Mouse (Mus musculus): ENCODE data around the gene Orai1. TPM values are rescaled to one million over a fixed set of nuclear protein-coding genes. Genes with fewer than 3 reads are reported as not detected.
"Not testable (repeated sequence)": the region's sequence is repeated elsewhere in the genome, so short reads cannot be mapped to it uniquely, and the experiment has no call there.

Gene Orai1
- total RNA-seq (2014; rRNA removed) = 16.3 and 24.0 TPM in 2 replicates
- polyA plus RNA-seq (2015; fragmentation: Nextera tagmentation; extraction: Ambion mirVana) = 13.5 and 14.8 TPM in 2 replicates

- ATAC-seq (ENCODE audit: low FRiP score) = peak; percentile 92
- Histone ChIP-seq H3K4me1 (ENCODE audit: insufficient read depth, low read length) (0 out of 2 replicates have a peak, but pooled peaks cover 8% of the 10 kb centered on the region), H3K9me3 (ENCODE audit: low read length) (no peaks in the 10 kb centered on the region), H3K4me2 (ENCODE audit: low read depth, low read length, poor library complexity, severe bottlenecking) (peak within 1 kb of the TSS; percentile 68), H3K4me3 (ENCODE audit: low read depth, low read length) (peak within 1 kb of the TSS; percentile 80), H3K9ac (replicated peaks; ENCODE audit: low read length, poor library complexity, severe bottlenecking) (peak within 1 kb of the TSS; percentile 80), H3K27ac (ENCODE audit: low read depth, low read length) (peak within 1 kb of the TSS; percentile 87), H3K27me3 (ENCODE audit: insufficient read depth, low read length) (no peaks in the 10 kb centered on the region), H3K36me3 (ENCODE audit: insufficient read depth, low read length) (no peaks in the 10 kb centered on the region)
- DNase-seq (ENCODE audit: low spot score) = peak; percentile 94
- TF ChIP-seq CTCF (IDR thresholded peaks at IDR 0.05) = peak; percentile 38
- under 1% methylated on average over 92 of the region's 106 CpGs for WGBS
Observed at GRCm38 (mm10) chr5:123014753-123015701, at the start of gene Orai1. TSS of gene Orai1 (plus strand) at chr5:123015074.

DNA sequence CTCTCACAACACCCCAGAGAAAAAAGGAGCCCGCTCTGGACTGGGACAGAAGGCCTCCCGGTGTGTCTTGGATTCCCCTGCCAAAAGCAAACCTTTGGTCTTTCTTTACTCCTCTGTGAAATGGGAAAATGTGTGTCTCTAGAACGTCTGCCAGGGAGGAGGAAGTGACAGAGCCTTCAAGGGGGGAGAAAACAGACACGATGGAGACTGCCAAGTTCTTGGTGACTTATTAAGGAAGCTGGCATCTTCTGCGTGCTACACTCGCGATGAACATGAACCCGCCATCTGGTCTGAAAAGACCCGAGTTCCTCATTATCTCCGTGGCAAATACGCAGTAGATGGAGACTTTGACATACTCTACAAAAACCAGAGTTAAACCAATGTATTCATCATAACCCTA lies 49.4 kb upstream of the Orai1 start:
- ATAC-seq (ENCODE audit: low FRiP score) (no peak), DNase-seq (ENCODE audit: low spot score) (no peak)
- no peak for TF ChIP-seq CTCF (IDR thresholded peaks at IDR 0.05)
- Histone ChIP-seq H3K4me1 (ENCODE audit: insufficient read depth, low read length) (no peaks in the 10 kb centered on the region), H3K9ac (replicated peaks; ENCODE audit: low read length, poor library complexity, severe bottlenecking) (no peak overlapping the region), H3K36me3 (ENCODE audit: insufficient read depth, low read length) (no peaks in the 10 kb centered on the region), H3K27ac (ENCODE audit: low read depth, low read length) (no peak overlapping the region), H3K27me3 (ENCODE audit: insufficient read depth, low read length) (no peaks in the 10 kb centered on the region), H3K4me3 (ENCODE audit: low read depth, low read length) (no peak overlapping the region), H3K9me3 (ENCODE audit: low read length) (no peaks in the 10 kb centered on the region), H3K4me2 (ENCODE audit: low read depth, low read length, poor library complexity, severe bottlenecking) (no peak overlapping the region)
- WGBS = 81% methylated on average over 11 of the region's 11 CpGs

- Histone ChIP-seq H3K4me2 (ENCODE audit: low read depth, low read length, poor library complexity, severe bottlenecking) (no peak overlapping the region), H3K36me3 (ENCODE audit: insufficient read depth, low read length) (no peaks in the 10 kb centered on the region), H3K4me3 (ENCODE audit: low read depth, low read length) (no peak overlapping the region), H3K27me3 (ENCODE audit: insufficient read depth, low read length) (no peaks in the 10 kb centered on the region), H3K9me3 (ENCODE audit: low read length) (no peaks in the 10 kb centered on the region), H3K4me1 (ENCODE audit: insufficient read depth, low read length) (no peaks in the 10 kb centered on the region), H3K27ac (ENCODE audit: low read depth, low read length) (no peak overlapping the region), H3K9ac (replicated peaks; ENCODE audit: low read length, poor library complexity, severe bottlenecking) (no peak overlapping the region)
- DNase-seq (ENCODE audit: low spot score) = peak; percentile 67
- 36% methylated on average over 4 of the region's 4 CpGs for WGBS
- peak; percentile 81 for TF ChIP-seq CTCF (IDR thresholded peaks at IDR 0.05)
- no peak for ATAC-seq (ENCODE audit: low FRiP score)
Observed at GRCm38 (mm10) chr5:122968322-122968721, 46.6 kb upstream of the Orai1 start.

GRCm38 (mm10) chr5:122970056-122970455 lies 44.8 kb upstream of the Orai1 start:
- Histone ChIP-seq H3K27ac (ENCODE audit: low read depth, low read length) (no peak overlapping the region), H3K4me1 (ENCODE audit: insufficient read depth, low read length) (no peaks in the 10 kb centered on the region), H3K4me2 (ENCODE audit: low read depth, low read length, poor library complexity, severe bottlenecking) (no peak overlapping the region), H3K9me3 (ENCODE audit: low read length) (no peaks in the 10 kb centered on the region), H3K27me3 (ENCODE audit: insufficient read depth, low read length) (no peaks in the 10 kb centered on the region), H3K36me3 (ENCODE audit: insufficient read depth, low read length) (no peaks in the 10 kb centered on the region), H3K9ac (replicated peaks; ENCODE audit: low read length, poor library complexity, severe bottlenecking) (no peak overlapping the region), H3K4me3 (ENCODE audit: low read depth, low read length) (no peak overlapping the region)
- WGBS = 85% methylated on average over 5 of the region's 5 CpGs
- DNase-seq (ENCODE audit: low spot score) (no peak), ATAC-seq (ENCODE audit: low FRiP score) (no peak)
- TF ChIP-seq CTCF (IDR thresholded peaks at IDR 0.05) = no peak

GRCm38 (mm10) chr5:122971438-122971837 lies 43.4 kb upstream of the Orai1 start:
- WGBS = 84% methylated on average over 4 of the region's 4 CpGs

DNA sequence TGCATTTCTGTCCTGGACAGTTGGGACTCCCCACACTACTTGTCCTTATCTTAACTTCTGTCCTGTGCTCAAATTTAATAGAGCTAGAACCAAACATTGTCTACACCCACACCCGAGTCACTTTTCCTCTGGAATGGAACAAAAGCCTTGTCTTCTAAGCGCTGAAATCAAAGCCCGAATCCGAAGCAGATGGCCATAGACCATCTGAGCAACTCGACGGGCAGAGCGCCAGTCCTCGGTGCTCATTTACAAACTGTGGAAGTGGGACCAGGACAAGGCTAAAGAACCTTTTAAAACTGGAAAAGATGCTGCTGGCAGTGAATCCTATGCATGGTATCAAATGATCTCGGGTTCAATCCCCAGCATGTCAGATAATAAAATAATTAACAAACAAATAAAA lies 42.8 kb upstream of the Orai1 start:
- H3K4me2 ChIP-seq (ENCODE audit: low read depth, low read length, poor library complexity, severe bottlenecking) = no peak overlapping the region
- DNase-seq (ENCODE audit: low spot score) = peak; percentile 67
- WGBS = 54% methylated on average over 9 of the region's 9 CpGs
- no peaks in the 10 kb centered on the region for H3K27me3 ChIP-seq (ENCODE audit: insufficient read depth, low read length)
- H3K4me3 ChIP-seq (ENCODE audit: low read depth, low read length) = no peak overlapping the region
- no peak overlapping the region for H3K27ac ChIP-seq (ENCODE audit: low read depth, low read length)
- no peak for ATAC-seq (ENCODE audit: low FRiP score)
- no peaks in the 10 kb centered on the region for H3K36me3 ChIP-seq (ENCODE audit: insufficient read depth, low read length)
- TF ChIP-seq CTCF (IDR thresholded peaks at IDR 0.05) = no peak
- no peak overlapping the region for H3K9ac ChIP-seq (replicated peaks; ENCODE audit: low read length, poor library complexity, severe bottlenecking)
- no peaks in the 10 kb centered on the region for H3K9me3 ChIP-seq (ENCODE audit: low read length)
- no peaks in the 10 kb centered on the region for H3K4me1 ChIP-seq (ENCODE audit: insufficient read depth, low read length)

More at GRCm38 (mm10) chr5:122971438-122971837, 43.4 kb upstream of the Orai1 start:
- no peak for TF ChIP-seq CTCF (IDR thresholded peaks at IDR 0.05)
- Histone ChIP-seq H3K4me3 (ENCODE audit: low read depth, low read length) (no peak overlapping the region), H3K9me3 (ENCODE audit: low read length) (no peaks in the 10 kb centered on the region), H3K4me1 (ENCODE audit: insufficient read depth, low read length) (no peaks in the 10 kb centered on the region), H3K27me3 (ENCODE audit: insufficient read depth, low read length) (no peaks in the 10 kb centered on the region), H3K36me3 (ENCODE audit: insufficient read depth, low read length) (no peaks in the 10 kb centered on the region), H3K27ac (ENCODE audit: low read depth, low read length) (no peak overlapping the region), H3K9ac (replicated peaks; ENCODE audit: low read length, poor library complexity, severe bottlenecking) (no peak overlapping the region), H3K4me2 (ENCODE audit: low read depth, low read length, poor library complexity, severe bottlenecking) (no peak overlapping the region)
- no peak for DNase-seq (ENCODE audit: low spot score)
- no peak for ATAC-seq (ENCODE audit: low FRiP score)

GRCm38 (mm10) chr5:122974701-122975100 lies 40.2 kb upstream of the Orai1 start:
- H3K4me2 ChIP-seq (ENCODE audit: low read depth, low read length, poor library complexity, severe bottlenecking); H3K27ac ChIP-seq (ENCODE audit: low read depth, low read length); H3K36me3 ChIP-seq (ENCODE audit: insufficient read depth, low read length); H3K9me3 ChIP-seq (ENCODE audit: low read length); DNase-seq (ENCODE audit: low spot score); ATAC-seq (ENCODE audit: low FRiP score); H3K4me1 ChIP-seq (ENCODE audit: insufficient read depth, low read length); H3K9ac ChIP-seq (replicated peaks; ENCODE audit: low read length, poor library complexity, severe bottlenecking); H3K27me3 ChIP-seq (ENCODE audit: insufficient read depth, low read length); H3K4me3 ChIP-seq (ENCODE audit: low read depth, low read length): not testable (repeated sequence)
- WGBS = 93% methylated on average over 4 of the region's 4 CpGs
